Mouse (Mus musculus): ENCODE measurements around the gene Ctnnal1. TPM values are rescaled to one million over a fixed set of nuclear protein-coding genes. Genes with fewer than 3 reads are reported as not detected.
"Not testable (repeated sequence)": the region's sequence is repeated elsewhere in the genome, so short reads cannot be mapped to it uniquely, and the experiment has no call there.

Ctnnal1 gene
- polyA plus RNA-seq, 1 experiment = not detected

- 96% methylated on average over 8 of the region's 8 CpGs for WGBS
- no peak for TF ChIP-seq CTCF (IDR thresholded peaks at IDR 0.05; ENCODE audit: insufficient read depth, low read depth, low read length)
- TF ChIP-seq POLR2A (IDR thresholded peaks at IDR 0.05; ENCODE audit: insufficient read depth, low read depth, low read length) = no peak
- no peak overlapping the region for H3K27ac ChIP-seq (ENCODE audit: insufficient read depth, low read depth, low read length)
These were observed 34.2 kb upstream of the Ctnnal1 start for GRCm38 (mm10) chr4:56899216-56899615.

GRCm38 (mm10) chr4:56897511-56897910 lies 32.5 kb upstream of the Ctnnal1 start:
- WGBS = 91% methylated on average over 3 of the region's 3 CpGs
- H3K4me3 ChIP-seq (ENCODE audit: insufficient read depth, low read depth, low read length) = no peak overlapping the region
- TF ChIP-seq CTCF (IDR thresholded peaks at IDR 0.05; ENCODE audit: insufficient read depth, low read depth, low read length) (no peak), POLR2A (IDR thresholded peaks at IDR 0.05; ENCODE audit: insufficient read depth, low read depth, low read length) (no peak)

More at GRCm38 (mm10) chr4:56899216-56899615, 34.2 kb upstream of the Ctnnal1 start:
- Histone ChIP-seq H3K4me3 (ENCODE audit: insufficient read depth, low read depth, low read length) (no peak overlapping the region), H3K4me1 (ENCODE audit: control insufficient read depth, insufficient read depth, low read length) (no peaks in the 10 kb centered on the region)

GRCm38 (mm10) chr4:56894196-56894595 lies 29.2 kb upstream of the Ctnnal1 start:
- no peaks in the 10 kb centered on the region for H3K4me1 ChIP-seq (ENCODE audit: control insufficient read depth, insufficient read depth, low read length)
- WGBS = 91% methylated on average over 3 of the region's 3 CpGs
- TF ChIP-seq POLR2A (IDR thresholded peaks at IDR 0.05; ENCODE audit: insufficient read depth, low read depth, low read length) (no peak), CTCF (IDR thresholded peaks at IDR 0.05; ENCODE audit: insufficient read depth, low read depth, low read length) (no peak)
- H3K4me3 ChIP-seq (ENCODE audit: insufficient read depth, low read depth, low read length) = no peak overlapping the region
- H3K27ac ChIP-seq (ENCODE audit: insufficient read depth, low read depth, low read length) = no peak overlapping the region

More at GRCm38 (mm10) chr4:56897511-56897910, 32.5 kb upstream of the Ctnnal1 start:
- Histone ChIP-seq H3K4me1 (ENCODE audit: control insufficient read depth, insufficient read depth, low read length) (no peaks in the 10 kb centered on the region), H3K27ac (ENCODE audit: insufficient read depth, low read depth, low read length) (no peak overlapping the region)

GRCm38 (mm10) chr4:56892501-56893115 lies 27.6 kb upstream of the Ctnnal1 start:
- 94% methylated on average over 6 of the region's 6 CpGs for WGBS
- Histone ChIP-seq H3K4me1 (ENCODE audit: control insufficient read depth, insufficient read depth, low read length) (no peaks in the 10 kb centered on the region), H3K27ac (ENCODE audit: insufficient read depth, low read depth, low read length) (no peak overlapping the region), H3K4me3 (ENCODE audit: insufficient read depth, low read depth, low read length) (no peak overlapping the region)
- TF ChIP-seq POLR2A (IDR thresholded peaks at IDR 0.05; ENCODE audit: insufficient read depth, low read depth, low read length) (no peak), CTCF (IDR thresholded peaks at IDR 0.05; ENCODE audit: insufficient read depth, low read depth, low read length) (no peak)

- Histone ChIP-seq H3K4me3 (ENCODE audit: insufficient read depth, low read depth, low read length) (no peak overlapping the region), H3K4me1 (ENCODE audit: control insufficient read depth, insufficient read depth, low read length) (no peaks in the 10 kb centered on the region), H3K27ac (ENCODE audit: insufficient read depth, low read depth, low read length) (no peak overlapping the region)
- TF ChIP-seq CTCF (IDR thresholded peaks at IDR 0.05; ENCODE audit: insufficient read depth, low read depth, low read length) (no peak), POLR2A (IDR thresholded peaks at IDR 0.05; ENCODE audit: insufficient read depth, low read depth, low read length) (no peak)
- WGBS = 47% methylated on average over 5 of the region's 5 CpGs
These were observed 23.5 kb upstream of the Ctnnal1 start for GRCm38 (mm10) chr4:56888483-56888882.

- Histone ChIP-seq H3K4me3 (ENCODE audit: insufficient read depth, low read depth, low read length) (no peak overlapping the region), H3K27ac (ENCODE audit: insufficient read depth, low read depth, low read length) (no peak overlapping the region), H3K4me1 (ENCODE audit: control insufficient read depth, insufficient read depth, low read length) (no peaks in the 10 kb centered on the region)
- WGBS = 96% methylated on average over 6 of the region's 6 CpGs
- TF ChIP-seq POLR2A (IDR thresholded peaks at IDR 0.05; ENCODE audit: insufficient read depth, low read depth, low read length) (no peak), CTCF (IDR thresholded peaks at IDR 0.05; ENCODE audit: insufficient read depth, low read depth, low read length) (no peak)
These were observed 21.4 kb upstream of the Ctnnal1 start for GRCm38 (mm10) chr4:56886286-56886979.

GRCm38 (mm10) chr4:56880036-56880703 lies 15.2 kb upstream of the Ctnnal1 start:
- Histone ChIP-seq H3K27ac (ENCODE audit: insufficient read depth, low read depth, low read length) (no peak overlapping the region), H3K4me3 (ENCODE audit: insufficient read depth, low read depth, low read length) (no peak overlapping the region), H3K4me1 (ENCODE audit: control insufficient read depth, insufficient read depth, low read length) (no peaks in the 10 kb centered on the region)
- 79% methylated on average over 11 of the region's 11 CpGs for WGBS
- TF ChIP-seq POLR2A (IDR thresholded peaks at IDR 0.05; ENCODE audit: insufficient read depth, low read depth, low read length) = no peak

- no peak for TF ChIP-seq POLR2A (IDR thresholded peaks at IDR 0.05; ENCODE audit: insufficient read depth, low read depth, low read length)
- no peaks in the 10 kb centered on the region for H3K4me1 ChIP-seq (ENCODE audit: control insufficient read depth, insufficient read depth, low read length)
- 94% methylated on average over 7 of the region's 7 CpGs for WGBS
- H3K27ac ChIP-seq (ENCODE audit: insufficient read depth, low read depth, low read length) = no peak overlapping the region
- H3K4me3 ChIP-seq (ENCODE audit: insufficient read depth, low read depth, low read length) = no peak overlapping the region
These were observed 14.0 kb upstream of the Ctnnal1 start for GRCm38 (mm10) chr4:56878971-56879370.

- not testable (repeated sequence) for H3K4me1 ChIP-seq (ENCODE audit: control insufficient read depth, insufficient read depth, low read length); H3K4me3 ChIP-seq (ENCODE audit: insufficient read depth, low read depth, low read length); H3K27ac ChIP-seq (ENCODE audit: insufficient read depth, low read depth, low read length)
- WGBS = 98% methylated on average over 11 of the region's 11 CpGs
These were observed 5.6 kb upstream of the Ctnnal1 start for GRCm38 (mm10) chr4:56870541-56870940.
